Mouse (Mus musculus) cerebellum, adult 2 months (tissue): ENCODE data around the gene Cdkn1a.

Experiments
- CTCF ChIP-seq: fragments of 200-500 bp; IDR thresholded peaks from 2 replicates; pipeline ENCODE4 v1.5.1; 2011; ENCODE audit warnings: low read depth, mild to moderate bottlenecking, control low read depth, low read length, moderate library complexity, borderline replicate concordance; ENCODE audit not compliant: insufficient read depth
- POLR2A ChIP-seq: fragments of 200-500 bp; IDR thresholded peaks from 2 replicates; pipeline ENCODE4 v1.6.1; 2011; ENCODE audit warnings: low read length, control low read depth, borderline replicate concordance; ENCODE audit not compliant: insufficient read depth

DNA sequence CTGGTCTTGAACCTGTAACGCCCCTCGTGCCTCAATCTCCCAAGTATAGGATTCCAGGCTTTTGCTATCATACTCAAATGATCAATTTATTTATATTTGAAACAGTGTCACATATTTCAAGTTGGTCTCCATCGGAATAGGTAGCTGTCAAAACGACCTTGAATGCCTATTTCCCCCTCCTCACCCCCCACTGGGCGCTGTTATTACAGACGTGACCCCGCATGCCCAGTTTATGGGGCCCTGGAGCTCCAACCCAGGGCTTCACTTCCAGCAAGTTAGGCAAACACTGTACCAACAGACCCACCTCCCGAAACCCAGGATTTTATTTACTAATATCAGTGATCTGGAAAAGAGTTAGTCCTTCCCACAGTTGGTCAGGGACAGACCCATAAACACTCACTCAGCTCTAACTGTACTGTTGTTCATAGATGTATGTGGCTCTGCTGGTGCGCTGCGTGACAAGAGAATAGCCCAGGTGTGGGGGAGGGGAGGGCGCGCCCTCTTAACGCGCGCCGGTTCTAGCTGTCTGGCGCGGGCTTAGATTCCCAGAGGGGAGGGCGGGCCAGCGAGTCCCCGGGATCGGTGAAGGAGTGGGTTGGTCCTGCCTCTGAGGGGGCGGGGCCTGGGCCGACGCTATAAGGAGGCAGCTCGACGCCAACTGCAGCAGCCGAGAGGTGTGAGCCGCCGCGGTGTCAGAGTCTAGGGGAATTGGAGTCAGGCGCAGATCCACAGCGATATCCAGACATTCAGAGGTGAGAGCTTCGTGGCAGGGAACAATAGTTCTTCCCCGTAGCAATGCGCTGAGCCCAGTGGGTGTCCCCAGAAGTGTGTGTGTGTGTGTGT is 2.6 kb downstream of the Cdkn1a start:
- no peak for TF ChIP-seq CTCF
- TF ChIP-seq POLR2A = peak; percentile 85
